Mouse (Mus musculus) kidney, embryonic 15.5 days (tissue): ENCODE measurements around the gene Ahcyl2. TPM values are rescaled to one million over a fixed set of nuclear protein-coding genes. Genes with fewer than 3 reads are reported as not detected.

Source experiments
- ATAC-seq: fragments of 200-750 bp; cut with Nextera tagmentation; replicated peaks from 2 replicates; pipeline ENCODE4 v1.8.0; 2017; ENCODE audit warnings: moderate TSS enrichment; ENCODE audit not compliant: low FRiP score
- H3K27ac ChIP-seq: fragments of 300-500 bp; sonication (generic); 2 replicates; pipeline ENCODE4 v1.5.1; 2015; ENCODE audit warnings: mild to moderate bottlenecking, inconsistent platforms
- H3K27me3 ChIP-seq: fragments of 300-500 bp; sonication (generic); 2 replicates; pipeline ENCODE4 v1.6.1; 2015; ENCODE audit warnings: inconsistent platforms
- H3K36me3 ChIP-seq: fragments of 300-500 bp; sonication (generic); 2 replicates; pipeline ENCODE4 v1.6.1; 2015; ENCODE audit warnings: inconsistent platforms
- H3K4me1 ChIP-seq: fragments of 300-500 bp; sonication (generic); 2 replicates; pipeline ENCODE4 v1.6.1; 2015; ENCODE audit warnings: inconsistent platforms
- H3K4me2 ChIP-seq: fragments of 300-500 bp; sonication (generic); 2 replicates; pipeline ENCODE4 v1.6.1; 2015; ENCODE audit warnings: moderate library complexity, mild to moderate bottlenecking, inconsistent platforms
- H3K4me3 ChIP-seq: fragments of 300-500 bp; sonication (generic); replicated peaks from 2 replicates; pipeline ENCODE4 v1.5.1; 2015; ENCODE audit warnings: mild to moderate bottlenecking, inconsistent platforms
- H3K9ac ChIP-seq: fragments of 300-500 bp; sonication (generic); 2 replicates; pipeline ENCODE4 v1.6.1; 2015; ENCODE audit warnings: mild to moderate bottlenecking, inconsistent platforms
- H3K9me3 ChIP-seq: fragments of 300-500 bp; sonication (generic); replicated peaks from 2 replicates; pipeline ENCODE4 v1.6.1; 2016; ENCODE audit warnings: inconsistent platforms
- WGBS: fragments of 180-500 bp; shearing (Covaris S2); methylation state at CpG from one replicate; pipeline ENCODE4 v1.1.7; 2015; ENCODE audit warnings: mixed read lengths; 5-methylcytosine and 5-hydroxymethylcytosine counted together
- polyA plus RNA-seq: library from polyadenylated mRNA; unstranded; fragments of >200 nt; fragmentation: Nextera tagmentation; extraction: Ambion mirVana; gene quantifications from 2 replicates; pipeline ENCODE4 v1.2.1, GENCODE M21; 2015

Gene Ahcyl2
- polyA plus RNA-seq, 1 experiment from 2014 or later: 16.1 TPM

GRCm38 (mm10) chr6:29774161-29774560, 6.3 kb downstream of the Ahcyl2 start:
- Histone ChIP-seq H3K9ac (no peak overlapping the region), H3K27ac (no peak overlapping the region), H3K9me3 (no peaks in the 10 kb centered on the region), H3K4me3 (no peak overlapping the region), H3K4me2 (no peak overlapping the region), H3K4me1 (peaks cover 10% of the 10 kb centered on the region), H3K27me3 (no peaks in the 10 kb centered on the region), H3K36me3 (no peaks in the 10 kb centered on the region)
- ATAC-seq: no peak
- 72% methylated on average over 1 of the region's 1 CpGs for WGBS

- Histone ChIP-seq H3K9me3 (no peaks in the 10 kb centered on the region), H3K27ac (no peak overlapping the region), H3K36me3 (no peaks in the 10 kb centered on the region), H3K9ac (no peak overlapping the region), H3K4me2 (no peak overlapping the region), H3K4me3 (no peak overlapping the region), H3K4me1 (0 out of 2 replicates have a peak, but pooled peaks cover 3% of the 10 kb centered on the region), H3K27me3 (no peaks in the 10 kb centered on the region)
- 86% methylated on average over 1 of the region's 1 CpGs for WGBS
- no peak for ATAC-seq
Observed at GRCm38 (mm10) chr6:29775609-29776008, 7.8 kb downstream of the Ahcyl2 start.

- WGBS: 90% methylated on average over 4 of the region's 4 CpGs
- Histone ChIP-seq H3K9ac (no peak overlapping the region), H3K36me3 (no peaks in the 10 kb centered on the region), H3K27ac (no peak overlapping the region), H3K27me3 (no peaks in the 10 kb centered on the region), H3K9me3 (no peaks in the 10 kb centered on the region), H3K4me3 (no peak overlapping the region), H3K4me1 (0 out of 2 replicates have a peak, but pooled peaks cover 3% of the 10 kb centered on the region), H3K4me2 (no peak overlapping the region)
- ATAC-seq: no peak
Observed at GRCm38 (mm10) chr6:29776542-29777237, 8.9 kb downstream of the Ahcyl2 start.

- Histone ChIP-seq H3K9ac (no peak overlapping the region), H3K27ac (no peak overlapping the region), H3K4me1 (0 out of 2 replicates have a peak, but pooled peaks cover 3% of the 10 kb centered on the region), H3K9me3 (no peaks in the 10 kb centered on the region), H3K27me3 (no peaks in the 10 kb centered on the region), H3K4me2 (no peak overlapping the region), H3K36me3 (no peaks in the 10 kb centered on the region), H3K4me3 (no peak overlapping the region)
- 61% methylated on average over 3 of the region's 3 CpGs for WGBS
- ATAC-seq: no peak
Observed at GRCm38 (mm10) chr6:29777238-29777555, 9.4 kb downstream of the Ahcyl2 start.

- H3K4me2 ChIP-seq: no peak overlapping the region
- no peak overlapping the region for H3K27ac ChIP-seq
- no peak overlapping the region for H3K4me3 ChIP-seq
- H3K9me3 ChIP-seq: no peaks in the 10 kb centered on the region
- H3K4me1 ChIP-seq: 0 out of 2 replicates have a peak, but pooled peaks cover 3% of the 10 kb centered on the region
- H3K27me3 ChIP-seq: no peaks in the 10 kb centered on the region
- ATAC-seq: no peak
- H3K9ac ChIP-seq: no peak overlapping the region
- H3K36me3 ChIP-seq: no peaks in the 10 kb centered on the region
Observed at GRCm38 (mm10) chr6:29780082-29780481, 12.3 kb downstream of the Ahcyl2 start.

- H3K27ac ChIP-seq: no peak overlapping the region
- 95% methylated on average over 2 of the region's 2 CpGs for WGBS
- no peaks in the 10 kb centered on the region for H3K36me3 ChIP-seq
- H3K9me3 ChIP-seq: no peaks in the 10 kb centered on the region
- H3K4me2 ChIP-seq: no peak overlapping the region
- no peak overlapping the region for H3K4me3 ChIP-seq
- H3K27me3 ChIP-seq: no peaks in the 10 kb centered on the region
- H3K4me1 ChIP-seq: 0 out of 2 replicates have a peak, but pooled peaks cover 3% of the 10 kb centered on the region
- no peak for ATAC-seq
- H3K9ac ChIP-seq: no peak overlapping the region
Observed at GRCm38 (mm10) chr6:29780571-29780970, 12.8 kb downstream of the Ahcyl2 start.

GRCm38 (mm10) chr6:29782239-29782638, 14.4 kb downstream of the Ahcyl2 start:
- Histone ChIP-seq H3K27ac (no peak overlapping the region), H3K27me3 (no peaks in the 10 kb centered on the region), H3K4me2 (no peak overlapping the region), H3K4me3 (no peak overlapping the region), H3K36me3 (no peaks in the 10 kb centered on the region), H3K9ac (no peak overlapping the region), H3K4me1 (0 out of 2 replicates have a peak, but pooled peaks cover under 1% of the 10 kb centered on the region), H3K9me3 (no peaks in the 10 kb centered on the region)
- no peak for ATAC-seq
- WGBS: 75% methylated on average over 1 of the region's 1 CpGs

GRCm38 (mm10) chr6:29783960-29784359, 16.1 kb downstream of the Ahcyl2 start:
- 81% methylated on average over 6 of the region's 6 CpGs for WGBS
- Histone ChIP-seq H3K27ac (no peak overlapping the region), H3K4me2 (no peak overlapping the region), H3K36me3 (no peaks in the 10 kb centered on the region), H3K9ac (no peak overlapping the region), H3K9me3 (no peaks in the 10 kb centered on the region), H3K27me3 (no peaks in the 10 kb centered on the region), H3K4me1 (no peaks in the 10 kb centered on the region), H3K4me3 (no peak overlapping the region)
- ATAC-seq: no peak

- Histone ChIP-seq H3K27ac (no peak overlapping the region), H3K27me3 (no peaks in the 10 kb centered on the region), H3K4me1 (no peaks in the 10 kb centered on the region), H3K9me3 (no peaks in the 10 kb centered on the region), H3K36me3 (no peaks in the 10 kb centered on the region), H3K4me2 (no peak overlapping the region), H3K9ac (no peak overlapping the region), H3K4me3 (no peak overlapping the region)
- 88% methylated on average over 3 of the region's 3 CpGs for WGBS
- no peak for ATAC-seq
Observed at GRCm38 (mm10) chr6:29784413-29785021, 16.7 kb downstream of the Ahcyl2 start.

GRCm38 (mm10) chr6:29785759-29786158, 17.9 kb downstream of the Ahcyl2 start:
- no peak for ATAC-seq
- Histone ChIP-seq H3K4me2 (no peak overlapping the region), H3K27ac (no peak overlapping the region), H3K9ac (no peak overlapping the region), H3K4me1 (no peaks in the 10 kb centered on the region), H3K27me3 (no peaks in the 10 kb centered on the region), H3K4me3 (no peak overlapping the region), H3K9me3 (no peaks in the 10 kb centered on the region), H3K36me3 (no peaks in the 10 kb centered on the region)
- 89% methylated on average over 5 of the region's 5 CpGs for WGBS

- H3K27me3 ChIP-seq: no peaks in the 10 kb centered on the region
Observed at GRCm38 (mm10) chr6:29788779-29789350, 21.1 kb downstream of the Ahcyl2 start.

GRCm38 (mm10) chr6:29790014-29790698, 22.3 kb downstream of the Ahcyl2 start:
- no peak for ATAC-seq
- Histone ChIP-seq H3K4me1 (no peaks in the 10 kb centered on the region), H3K36me3 (no peaks in the 10 kb centered on the region), H3K9me3 (no peaks in the 10 kb centered on the region), H3K9ac (no peak overlapping the region), H3K27ac (no peak overlapping the region), H3K4me3 (no peak overlapping the region), H3K4me2 (no peak overlapping the region), H3K27me3 (no peaks in the 10 kb centered on the region)
- 91% methylated on average over 3 of the region's 3 CpGs for WGBS

More at GRCm38 (mm10) chr6:29788779-29789350, 21.1 kb downstream of the Ahcyl2 start:
- no peaks in the 10 kb centered on the region for H3K36me3 ChIP-seq
- H3K9me3 ChIP-seq: no peaks in the 10 kb centered on the region
- no peak overlapping the region for H3K4me3 ChIP-seq
- no peak overlapping the region for H3K9ac ChIP-seq
- no peak overlapping the region for H3K27ac ChIP-seq
- no peak for ATAC-seq
- no peaks in the 10 kb centered on the region for H3K4me1 ChIP-seq
- H3K4me2 ChIP-seq: no peak overlapping the region
- WGBS: 78% methylated on average over 3 of the region's 3 CpGs
